Comparison of ENCODE assay signal across 8 mouse cellular contexts in the genomic region with DNA sequence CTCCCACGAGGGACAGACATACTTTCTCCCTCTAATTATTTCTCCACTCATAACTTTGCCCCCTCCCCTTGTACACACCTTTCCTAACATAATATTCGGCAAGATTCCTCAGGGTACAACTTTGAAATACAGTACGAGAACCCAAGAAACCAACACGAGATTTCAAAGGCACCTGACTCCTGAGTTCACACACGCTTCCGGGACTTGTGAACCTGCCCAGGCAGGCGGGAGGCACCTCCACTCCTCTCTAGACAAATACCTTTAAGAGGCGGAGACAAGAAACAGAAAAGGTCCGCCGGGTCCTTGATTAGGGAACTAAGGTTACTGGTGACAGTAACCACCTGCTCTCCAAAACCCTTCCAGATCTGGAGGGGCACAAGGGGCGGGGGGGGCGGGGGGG. TPM values are rescaled to one million over a fixed set of nuclear protein-coding genes. Genes with fewer than 3 reads are reported as not detected.
A peak's percentile ranks its signal among the peaks of the same experiment; 100 is the strongest.
DNase-seq lines count a peak whose midpoint lies in the region; ATAC-seq and TF ChIP-seq lines count a peak whose summit lies in the region.

No protein-coding gene starts in this region.

- WGBS in hindbrain, postnatal 0 days: 7% methylated on average over 12 of the region's 12 CpGs
- 10% methylated on average over 12 of the region's 12 CpGs for WGBS in liver, embryonic 15.5 days (ENCODE audit: insufficient replicate concordance)
- 11% methylated on average over 11 of the region's 12 CpGs for WGBS in neural tube, embryonic 12.5 days

- H3K4me1 ChIP-seq in hindbrain, postnatal 0 days (ENCODE audit: insufficient read depth, low read length): peaks cover 6% of the 10 kb centered on the region; the same call in 1 of the 2 replicates
- H3K4me1 ChIP-seq in liver, embryonic 15.5 days (replicated peaks): peaks cover 18% of the 10 kb centered on the region
- peaks cover 18% of the 10 kb centered on the region; the same call in 1 of the 2 replicates for H3K4me1 ChIP-seq in neural tube, embryonic 12.5 days

- peak; percentile 30 for ATAC-seq in hindbrain, postnatal 0 days
- ATAC-seq in liver, embryonic 15.5 days (ENCODE audit: insufficient read depth): no peak
- no peak for ATAC-seq in neural tube, embryonic 12.5 days (ENCODE audit: low FRiP score, low read depth)

- H3K4me2 ChIP-seq in hindbrain, postnatal 0 days (ENCODE audit: low read depth, low read length): peak overlapping the region; percentile 75
- H3K4me2 ChIP-seq in liver, embryonic 15.5 days: no peak overlapping the region; the same call in 1 of the 2 replicates
- H3K4me2 ChIP-seq in neural tube, embryonic 12.5 days (replicated peaks): peak overlapping the region; percentile 72

- peak overlapping the region; percentile 91; the same call in 1 of the 2 replicates for H3K9ac ChIP-seq in hindbrain, postnatal 0 days (replicated peaks; ENCODE audit: low read length)
- H3K9ac ChIP-seq in liver, embryonic 15.5 days: no peak overlapping the region
- peak overlapping the region; percentile 83 for H3K9ac ChIP-seq in neural tube, embryonic 12.5 days

- H3K27ac ChIP-seq in layer of hippocampus, adult 2 months: no peak overlapping the region
- H3K27ac ChIP-seq in hindbrain, postnatal 0 days: peak overlapping the region; percentile 80; the same call in 1 of the 2 replicates
- H3K27ac ChIP-seq in liver, embryonic 15.5 days (replicated peaks): no peak overlapping the region
- H3K27ac ChIP-seq in neural tube, embryonic 12.5 days: no peak overlapping the region

- no peak for DNase-seq in layer of hippocampus, adult 2 months (ENCODE audit: low spot score in 2 of 2)
- DNase-seq in layer of hippocampus, adult 8-10 months (ENCODE audit: low spot score in 2 of 2): no peak
- DNase-seq in cerebellum, postnatal 25 days: peak; percentile 43 to 57
- peak; percentile 50 for DNase-seq in hindbrain, postnatal 0 days (ENCODE audit: low spot score)
- DNase-seq in adrenal gland, adult 8-10 months: no peak
- no peak for DNase-seq in frontal cortex, adult 2 months (ENCODE audit: extremely low spot score in 1 of 2, low spot score in 1 of 2)

- H3K27me3 ChIP-seq in hindbrain, postnatal 0 days (ENCODE audit: insufficient read depth, low read length): no peaks in the 10 kb centered on the region
- peaks cover 76% of the 10 kb centered on the region for H3K27me3 ChIP-seq in liver, embryonic 15.5 days
- H3K27me3 ChIP-seq in neural tube, embryonic 12.5 days (replicated peaks): peaks cover 16% of the 10 kb centered on the region

- no peaks in the 10 kb centered on the region for H3K36me3 ChIP-seq in hindbrain, postnatal 0 days (ENCODE audit: insufficient read depth, low read length)
- H3K36me3 ChIP-seq in liver, embryonic 15.5 days (replicated peaks): no peaks in the 10 kb centered on the region
- no peaks in the 10 kb centered on the region for H3K36me3 ChIP-seq in neural tube, embryonic 12.5 days

- TF ChIP-seq CTCF in layer of hippocampus, adult 2 months (conservative IDR thresholded peaks at IDR 0.05): no peak
- TF ChIP-seq CTCF in hindbrain, postnatal 0 days (IDR thresholded peaks at IDR 0.05; ENCODE audit: low read depth): no peak

- H3K4me3 ChIP-seq in layer of hippocampus, adult 2 months: peak overlapping the region; percentile 74
- H3K4me3 ChIP-seq in hindbrain, postnatal 0 days (ENCODE audit: low read length): peak overlapping the region; percentile 87
- H3K4me3 ChIP-seq in liver, embryonic 15.5 days (replicated peaks): peak overlapping the region; percentile 59
- H3K4me3 ChIP-seq in neural tube, embryonic 12.5 days: peak overlapping the region; percentile 60

- H3K9me3 ChIP-seq in hindbrain, postnatal 0 days (ENCODE audit: low read length): no peaks in the 10 kb centered on the region
- no peaks in the 10 kb centered on the region for H3K9me3 ChIP-seq in liver, embryonic 15.5 days (replicated peaks)
- H3K9me3 ChIP-seq in neural tube, embryonic 12.5 days: no peaks in the 10 kb centered on the region

RNA-seq across cellular contexts. Expression of gene Map3k9, which starts 1.1 kb away (rescaled TPM):
- 10 to 100 TPM; 32.0 TPM for total RNA-seq in layer of hippocampus, adult 2 months (2021)
- 10 to 100 TPM; 32.2 to 36.5 (median 34.6) TPM for total RNA-seq in layer of hippocampus, adult 8-10 months (2022)
- total RNA-seq in hindbrain, postnatal 0 days (2014; rRNA removed): 60.1 and 61.9 TPM in 2 replicates
- polyA plus RNA-seq in hindbrain, postnatal 0 days (2015; fragmentation: Nextera tagmentation; extraction: Ambion mirVana): 8.1 and 8.4 TPM in 2 replicates
- 0.10 and 0.20 TPM in 2 replicates for polyA plus RNA-seq in liver, embryonic 15.5 days (2015; fragmentation: Nextera tagmentation; extraction: Ambion mirVana)
- 7.8 and 7.9 TPM in 2 replicates for polyA plus RNA-seq in neural tube, embryonic 12.5 days (2016; fragmentation: Nextera tagmentation; extraction: Ambion mirVana)
- 1 to 10 TPM; 1.6 to 9.7 (median 5.5) TPM for total RNA-seq in adrenal gland, adult 8-10 months (2022)
- 10.7 and 14.2 TPM in 2 replicates for polyA plus RNA-seq in frontal cortex, adult 2 months (2012; rRNA removed)

Comparison
In these comparisons a context has a peak if more than half of its experiments do, and no peak if none do; other contexts are left out.
1. DNase-seq: peak in cerebellum, postnatal 25 days (2 of 2) and hindbrain, postnatal 0 days (single experiment); none in layer of hippocampus, adult 2 months (0 of 2), layer of hippocampus, adult 8-10 months (0 of 2), adrenal gland, adult 8-10 months (single experiment) and frontal cortex, adult 2 months (0 of 2).
2. Peak in every context shown above with its lines, with median percentiles within 50 percentile points of each other: H3K4me3 ChIP-seq.